Mouse (Mus musculus) heart, embryonic 11.5 days (tissue): ENCODE results near the gene Rnf212b. TPM values are rescaled to one million over a fixed set of nuclear protein-coding genes. Genes with fewer than 3 reads are reported as not detected.

Experiments
- ATAC-seq: fragments of 200-750 bp; cut with Nextera tagmentation; replicated peaks from 2 replicates; pipeline ENCODE4 v1.8.0; 2017; ENCODE audit warnings: moderate library complexity; ENCODE audit not compliant: insufficient number of reproducible peaks, low FRiP score, low TSS enrichment
- H3K27ac ChIP-seq: fragments of 300-500 bp; sonication (generic); 2 replicates; pipeline ENCODE4 v1.5.1; 2014; ENCODE audit warnings: mild to moderate bottlenecking, low read depth, low read length
- H3K27me3 ChIP-seq: fragments of 300-500 bp; sonication (generic); 2 replicates; pipeline ENCODE4 v1.6.1; 2014; ENCODE audit warnings: mild to moderate bottlenecking, low read length, mixed read lengths; ENCODE audit not compliant: control insufficient read depth, insufficient read depth
- H3K36me3 ChIP-seq: fragments of 300-500 bp; sonication (generic); 2 replicates; pipeline ENCODE4 v1.6.1; 2014; ENCODE audit warnings: mild to moderate bottlenecking, low read length, moderate library complexity, mixed read lengths; ENCODE audit not compliant: control insufficient read depth, insufficient read depth
- H3K4me1 ChIP-seq: fragments of 300-500 bp; sonication (generic); 2 replicates; pipeline ENCODE4 v1.6.1; 2014; ENCODE audit warnings: low read length; ENCODE audit not compliant: control insufficient read depth, insufficient read depth
- H3K4me2 ChIP-seq: fragments of 300-500 bp; sonication (generic); 2 replicates; pipeline ENCODE4 v1.6.1; 2014; ENCODE audit warnings: mild to moderate bottlenecking, moderate library complexity
- H3K4me3 ChIP-seq: fragments of 300-500 bp; sonication (generic); 2 replicates; pipeline ENCODE4 v1.5.1; 2014; ENCODE audit warnings: low read depth, low read length
- H3K9ac ChIP-seq: fragments of 300-500 bp; sonication (generic); 2 replicates; pipeline ENCODE4 v1.6.1; 2014; ENCODE audit warnings: mild to moderate bottlenecking, low read depth, low read length, moderate library complexity
- H3K9me3 ChIP-seq: fragments of 300-500 bp; sonication (generic); replicated peaks from 2 replicates; pipeline ENCODE4 v1.6.1; 2016; ENCODE audit warnings: low read length; ENCODE audit not compliant: control insufficient read depth
- WGBS: fragments of 180-500 bp; shearing (Covaris S2); extraction: QIAGEN DNeasy Blood & Tissue Kit; methylation state at CpG from one replicate; pipeline ENCODE4 v1.1.7; 2014; ENCODE audit not compliant: insufficient replicate concordance; 5-methylcytosine and 5-hydroxymethylcytosine counted together
- polyA plus RNA-seq: library from polyadenylated mRNA; unstranded; fragments of >200 nt; fragmentation: Nextera tagmentation; extraction: Ambion mirVana; gene quantifications from 2 replicates; pipeline ENCODE4 v1.2.1, GENCODE M21; 2014

The Rnf212b gene
- polyA plus RNA-seq, 1 experiment from 2014 or later = not detected

GRCm38 (mm10) chr14:54885309-54885708 lies 71.4 kb downstream of the Rnf212b start:
- H3K27ac ChIP-seq = no peak overlapping the region
- H3K4me3 ChIP-seq = no peak overlapping the region
- no peak overlapping the region for H3K4me2 ChIP-seq
- H3K9ac ChIP-seq = no peak overlapping the region
- H3K36me3 ChIP-seq = peaks cover 4% of the 10 kb centered on the region; the same call in 1 of the 2 replicates
- no peaks in the 10 kb centered on the region for H3K9me3 ChIP-seq
- no peaks in the 10 kb centered on the region for H3K27me3 ChIP-seq
- ATAC-seq = no peak
- peaks cover 13% of the 10 kb centered on the region for H3K4me1 ChIP-seq
- 87% methylated on average over 11 of the region's 11 CpGs for WGBS

GRCm38 (mm10) chr14:54892200-54892599 lies 78.3 kb downstream of the Rnf212b start, which contains the start of gene Pabpn1:
TSS of gene Pabpn1 (plus strand) at chr14:54892500.
- no peaks in the 10 kb centered on the region for H3K9me3 ChIP-seq
- peaks cover 11% of the 10 kb centered on the region for H3K36me3 ChIP-seq
- H3K4me1 ChIP-seq = peaks cover 21% of the 10 kb centered on the region
- H3K4me2 ChIP-seq = peak within 1 kb of the TSS; percentile 77
- ATAC-seq = no peak
- peak within 1 kb of the TSS; percentile 83 for H3K27ac ChIP-seq
- H3K27me3 ChIP-seq = no peaks in the 10 kb centered on the region
- H3K9ac ChIP-seq = peak within 1 kb of the TSS; percentile 62
- WGBS = 97% methylated on average over 3 of the region's 3 CpGs
- peak within 1 kb of the TSS; percentile 96 for H3K4me3 ChIP-seq

GRCm38 (mm10) chr14:54893651-54894181 lies 79.8 kb downstream of the Rnf212b start:
- H3K4me1 ChIP-seq = peaks cover 26% of the 10 kb centered on the region
- H3K9me3 ChIP-seq = no peaks in the 10 kb centered on the region
- under 1% methylated on average over 38 of the region's 38 CpGs for WGBS
- peak overlapping the region; percentile 79 for H3K4me2 ChIP-seq
- H3K27ac ChIP-seq = peak overlapping the region; percentile 97
- peaks cover 18% of the 10 kb centered on the region for H3K36me3 ChIP-seq
- no peaks in the 10 kb centered on the region for H3K27me3 ChIP-seq
- H3K4me3 ChIP-seq = peak overlapping the region; percentile 96
- H3K9ac ChIP-seq = peak overlapping the region; percentile 100
- ATAC-seq = peak; percentile 98

GRCm38 (mm10) chr14:54894296-54895151 lies 80.6 kb downstream of the Rnf212b start:
- Histone ChIP-seq H3K27ac (peak overlapping the region; percentile 97), H3K9ac (peak overlapping the region; percentile 100), H3K9me3 (no peaks in the 10 kb centered on the region), H3K4me3 (peak overlapping the region; percentile 96), H3K27me3 (no peaks in the 10 kb centered on the region), H3K36me3 (peaks cover 18% of the 10 kb centered on the region), H3K4me1 (peaks cover 26% of the 10 kb centered on the region), H3K4me2 (peak overlapping the region; percentile 79)
- WGBS = under 1% methylated on average over 53 of the region's 54 CpGs
- peak; percentile 78 for ATAC-seq

- no peak overlapping the region for H3K4me2 ChIP-seq
- no peak overlapping the region for H3K4me3 ChIP-seq
- no peak overlapping the region; the same call in 1 of the 2 replicates for H3K27ac ChIP-seq
- no peak overlapping the region for H3K9ac ChIP-seq
- peaks cover 26% of the 10 kb centered on the region for H3K4me1 ChIP-seq
- no peak for ATAC-seq
- no peaks in the 10 kb centered on the region for H3K9me3 ChIP-seq
- whole genome bisulfite sequencing = 56% methylated on average over 2 of the region's 2 CpGs
- no peaks in the 10 kb centered on the region for H3K27me3 ChIP-seq
- peaks cover 18% of the 10 kb centered on the region for H3K36me3 ChIP-seq
Measured at GRCm38 (mm10) chr14:54897445-54897844, 83.5 kb downstream of the Rnf212b start.

- Histone ChIP-seq H3K27me3 (no peaks in the 10 kb centered on the region), H3K4me1 (peaks cover 22% of the 10 kb centered on the region), H3K9me3 (no peaks in the 10 kb centered on the region), H3K4me3 (no peak overlapping the region), H3K36me3 (peaks cover 18% of the 10 kb centered on the region), H3K9ac (no peak overlapping the region), H3K27ac (no peak overlapping the region), H3K4me2 (no peak overlapping the region)
- 0% methylated on average over 3 of the region's 3 CpGs for WGBS
- ATAC-seq = no peak; the same call in 1 of the 2 replicates
Measured at GRCm38 (mm10) chr14:54900383-54900782, 86.4 kb downstream of the Rnf212b start.

- WGBS = 89% methylated on average over 4 of the region's 4 CpGs
- peaks cover 12% of the 10 kb centered on the region for H3K36me3 ChIP-seq
- ATAC-seq = no peak
Measured at GRCm38 (mm10) chr14:54903641-54904040, 89.7 kb downstream of the Rnf212b start.

More at GRCm38 (mm10) chr14:54903641-54904040, 89.7 kb downstream of the Rnf212b start:
- no peak overlapping the region for H3K4me2 ChIP-seq
- peaks cover 3% of the 10 kb centered on the region; the same call in 1 of the 2 replicates for H3K4me1 ChIP-seq
- H3K9me3 ChIP-seq = no peaks in the 10 kb centered on the region
- H3K4me3 ChIP-seq = no peak overlapping the region
- H3K27ac ChIP-seq = no peak overlapping the region
- H3K27me3 ChIP-seq = peaks cover 2% of the 10 kb centered on the region; the same call in 1 of the 2 replicates
- no peak overlapping the region for H3K9ac ChIP-seq
